Mouse (Mus musculus): Measurements from ENCODE around the gene Atp6v0b.

Atp6v0b gene

DNA sequence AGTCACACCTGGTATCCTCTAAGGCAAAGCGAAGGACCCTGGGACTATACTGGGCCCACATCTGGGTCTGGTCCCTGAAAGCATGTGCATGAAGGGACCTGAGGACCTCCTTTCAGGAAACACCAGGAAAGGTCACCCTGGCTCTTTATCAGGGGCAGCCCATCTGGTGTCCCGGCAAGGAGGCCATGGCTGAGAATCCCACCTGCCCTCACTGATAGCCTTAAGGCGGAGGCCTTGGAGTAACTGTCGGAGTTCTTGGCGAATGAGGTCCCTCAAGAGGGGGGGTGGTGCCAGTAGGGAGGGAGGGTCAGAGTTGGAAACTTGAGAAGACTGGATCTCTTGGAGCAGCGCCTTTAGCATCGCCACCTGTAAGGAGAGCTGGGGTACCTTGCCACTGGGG, 15.3 kb downstream of the Atp6v0b start:
- DNase-seq (ENCODE audit: low spot score in 2 of 2), result no peak

DNA sequence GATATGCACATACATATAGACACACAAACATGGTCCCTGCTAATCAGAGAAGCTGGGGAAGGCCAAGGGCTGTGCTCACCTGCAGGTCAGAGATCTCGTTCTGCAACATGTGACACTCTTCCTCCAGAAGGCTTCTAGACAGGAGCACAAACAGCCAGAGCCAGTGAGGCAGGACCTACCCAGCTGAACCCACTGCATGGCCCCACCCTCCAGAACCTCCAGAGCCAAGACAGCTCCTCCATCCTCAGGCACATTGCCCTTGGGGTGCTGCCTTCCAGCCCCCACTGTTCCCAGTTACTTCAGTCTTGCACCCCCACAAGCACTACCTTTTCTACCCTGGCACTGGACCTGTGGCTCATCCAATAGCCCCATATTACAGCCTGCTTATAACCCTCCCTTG, 16.7 kb downstream of the Atp6v0b start:
- no peak for DNase-seq (ENCODE audit: low spot score in 2 of 2)

DNA sequence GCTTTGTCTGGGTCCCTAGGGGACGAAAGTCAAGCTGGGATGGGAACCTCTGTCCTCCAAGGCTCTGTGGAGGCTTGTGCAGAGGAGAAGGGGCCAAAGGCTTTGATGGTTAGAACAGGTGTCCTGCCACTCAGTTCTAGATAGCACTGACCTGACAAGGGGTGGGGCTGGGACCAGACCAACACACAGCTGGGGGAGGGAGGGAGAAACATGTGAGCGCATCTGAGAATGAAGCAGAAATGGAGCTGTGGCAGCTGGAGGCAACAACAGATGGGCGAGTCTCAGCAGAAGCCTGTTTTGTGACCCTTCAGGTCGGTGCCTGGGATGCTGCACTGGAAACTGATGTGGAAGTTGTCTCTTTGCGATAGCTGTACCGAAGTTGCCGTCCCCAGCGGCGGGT, 17.8 kb downstream of the Atp6v0b start:
- no peak for DNase-seq (ENCODE audit: low spot score in 2 of 2)

DNA sequence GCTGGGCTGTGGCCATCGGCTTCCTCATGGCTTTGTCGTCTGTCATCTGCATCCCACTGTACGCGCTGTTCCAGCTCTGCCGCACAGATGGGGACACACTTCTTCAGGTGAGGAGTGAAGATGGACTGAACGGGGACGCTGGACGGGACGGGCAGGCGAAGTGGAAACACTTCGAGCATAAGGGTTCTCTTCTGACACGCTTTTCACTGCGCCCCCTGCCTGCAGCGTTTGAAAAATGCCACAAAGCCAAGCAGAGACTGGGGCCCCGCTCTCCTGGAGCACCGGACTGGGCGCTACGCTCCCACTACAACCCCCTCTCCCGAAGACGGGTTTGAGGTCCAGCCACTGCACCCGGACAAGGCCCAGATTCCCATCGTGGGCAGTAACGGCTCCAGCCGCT, 19.3 kb downstream of the Atp6v0b start:
- DNase-seq (ENCODE audit: low spot score in 2 of 2), result peak in 1 of 2 experiments; percentile 28

DNA sequence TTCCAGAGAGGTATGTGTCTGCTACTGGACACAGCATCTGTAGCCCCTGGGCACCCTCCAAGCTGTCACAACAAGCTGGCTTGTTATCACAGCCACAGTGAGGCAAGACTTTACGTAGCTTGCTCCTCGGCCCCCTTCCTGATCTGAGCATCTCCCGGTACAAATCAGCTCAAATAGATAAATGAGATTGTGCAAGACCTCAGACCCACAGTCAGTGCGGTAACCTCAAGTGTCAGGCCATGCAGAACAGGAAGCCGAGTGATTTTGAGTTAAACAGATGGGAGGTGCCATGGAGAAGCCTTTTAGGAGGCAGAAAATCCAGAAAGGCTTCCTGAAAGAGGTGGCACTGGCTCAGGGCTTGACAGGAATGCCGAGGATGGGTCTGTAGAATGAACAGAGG, 20.1 kb downstream of the Atp6v0b start:
- no peak for DNase-seq (ENCODE audit: low spot score in 2 of 2)

DNA sequence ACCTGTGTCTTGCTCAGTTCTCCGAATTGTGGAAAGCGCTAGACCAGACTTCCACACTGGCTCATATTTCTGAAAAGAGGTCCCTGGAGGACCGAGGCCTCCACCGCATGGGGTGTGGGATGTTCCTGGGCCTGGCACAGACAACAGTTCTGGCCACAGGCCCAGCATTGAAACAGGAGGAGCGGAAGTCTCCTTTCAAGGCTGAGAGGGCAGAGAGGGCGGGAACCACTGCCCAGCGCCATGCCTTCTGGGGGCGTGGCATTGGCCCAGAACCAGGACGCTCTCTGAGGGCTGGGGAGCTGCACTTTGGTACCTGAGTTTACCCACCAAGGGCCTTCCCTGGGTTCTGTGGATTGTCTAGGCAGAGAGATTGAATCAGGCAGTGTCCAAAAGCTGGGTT, 21.1 kb downstream of the Atp6v0b start:
- peak in 1 of 2 experiments; percentile 46 for DNase-seq (ENCODE audit: low spot score in 2 of 2)

DNA sequence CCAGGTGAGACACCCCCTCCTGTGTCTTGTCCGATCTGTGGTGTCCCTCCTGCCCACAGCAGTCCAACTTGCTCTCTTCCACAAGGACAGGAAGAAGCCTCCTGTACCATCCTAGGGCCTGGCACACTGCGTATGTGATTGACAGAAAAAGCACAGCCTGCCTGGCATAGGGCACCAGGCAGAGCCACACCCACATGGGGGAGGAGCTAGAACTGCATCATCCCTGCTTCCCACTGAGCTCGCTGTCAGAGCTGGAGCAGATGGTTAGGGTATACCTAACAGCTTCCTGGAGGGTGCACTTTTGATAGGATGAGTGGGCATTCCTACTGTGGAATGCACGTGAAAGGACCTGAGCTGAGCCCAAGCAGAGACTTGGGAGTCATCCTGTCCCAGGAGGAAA, 24.3 kb downstream of the Atp6v0b start:
- DNase-seq (ENCODE audit: low spot score in 2 of 2), result no peak

DNA sequence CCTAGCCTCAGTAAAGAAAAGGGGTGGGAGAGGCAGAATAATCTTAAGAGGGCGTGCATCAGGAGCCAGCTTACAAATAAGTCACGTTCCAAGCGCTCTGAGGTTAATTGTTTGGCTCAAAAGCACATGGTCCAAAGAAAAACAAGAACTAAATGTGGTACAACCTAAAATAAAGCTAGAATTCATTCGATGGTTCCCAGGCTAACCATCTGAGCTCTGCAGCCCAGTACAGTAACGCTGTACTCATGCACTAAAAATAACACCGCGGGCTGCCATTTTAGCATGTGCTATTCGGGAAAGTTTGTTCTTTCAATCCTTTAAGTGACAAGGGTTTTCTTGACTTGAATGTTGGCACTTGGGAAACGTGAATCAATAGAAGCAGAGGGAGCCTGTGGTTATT, 26.6 kb downstream of the Atp6v0b start:
- no peak for DNase-seq (ENCODE audit: low spot score in 2 of 2)

DNA sequence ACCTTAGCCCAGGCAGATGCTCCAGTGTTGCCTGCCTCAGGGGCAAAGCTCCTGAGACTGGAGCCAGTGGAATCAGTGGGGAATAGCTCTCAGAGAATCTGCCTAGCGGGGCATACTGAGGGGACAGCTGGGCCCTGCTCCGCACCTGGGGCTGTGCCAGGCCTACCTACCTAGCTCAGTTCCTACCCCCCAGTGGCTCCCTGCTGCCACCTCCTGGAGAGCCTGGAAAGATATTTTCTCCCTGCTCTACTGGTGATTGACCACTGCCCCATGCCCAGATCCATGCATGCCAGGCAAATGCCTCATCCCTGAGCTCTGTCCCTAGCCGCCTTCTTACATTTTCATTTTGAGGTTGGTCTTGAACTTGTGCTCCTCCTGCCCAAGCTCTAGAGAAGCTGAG, 28.3 kb downstream of the Atp6v0b start:
- DNase-seq (ENCODE audit: low spot score in 2 of 2), result peak; percentile 43 to 59

DNA sequence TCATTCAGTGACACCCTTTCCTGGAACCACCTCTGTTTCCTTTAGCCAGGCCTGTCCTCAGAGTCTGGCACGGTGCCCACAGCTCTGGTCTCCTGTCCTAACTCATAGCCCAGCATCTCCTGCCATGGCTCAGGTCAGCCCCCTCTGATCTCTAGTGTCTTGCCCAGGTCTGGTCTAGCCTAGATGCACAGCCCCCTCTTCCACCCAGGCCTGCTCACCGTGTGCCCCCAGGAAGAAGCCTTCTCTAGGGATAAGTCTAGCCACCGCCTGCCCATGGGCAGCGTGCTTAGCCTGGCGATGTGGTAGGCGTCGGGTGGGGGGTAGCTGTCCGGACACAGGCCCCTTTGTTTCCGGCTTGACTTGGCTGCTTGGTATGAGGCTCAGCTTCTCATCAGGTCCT, 32.0 kb downstream of the Atp6v0b start:
- no peak for DNase-seq (ENCODE audit: low spot score in 2 of 2)

DNA sequence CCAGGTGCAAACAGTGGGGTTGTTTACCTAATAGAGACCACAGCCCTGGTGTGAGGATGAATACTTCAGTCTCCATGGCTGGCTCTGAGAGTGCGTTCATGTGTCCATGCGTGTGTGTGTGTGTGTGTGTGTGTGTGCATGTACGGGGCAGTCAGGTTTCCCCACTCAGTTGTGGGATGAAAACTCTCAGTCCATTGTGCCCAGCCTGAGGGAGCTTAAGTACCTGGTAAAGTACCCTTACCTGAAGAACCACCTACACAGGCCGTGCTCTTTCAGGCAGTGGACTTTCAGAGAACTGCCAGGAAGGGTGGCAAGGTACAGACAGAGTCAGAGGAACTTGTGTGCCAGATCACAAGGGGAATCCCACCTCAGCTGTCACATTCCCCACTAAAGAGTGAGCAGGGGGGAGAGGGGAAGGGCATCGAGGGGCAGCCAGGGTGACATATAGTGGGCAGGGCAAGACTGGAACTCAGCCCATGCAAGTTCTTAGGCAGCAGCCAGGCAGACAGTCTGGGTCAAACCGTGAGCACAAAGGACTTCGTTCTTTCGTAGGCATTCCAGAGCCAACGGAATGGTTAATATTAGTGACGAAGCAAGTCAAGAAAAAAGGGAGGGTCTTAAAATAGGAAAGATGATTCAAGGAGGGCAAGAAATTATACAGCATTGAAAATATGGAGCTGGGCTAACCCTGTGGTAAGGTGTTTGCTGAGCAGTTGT, 34.8 kb downstream of the Atp6v0b start:
- DNase-seq (ENCODE audit: low spot score in 2 of 2), result no peak

DNA sequence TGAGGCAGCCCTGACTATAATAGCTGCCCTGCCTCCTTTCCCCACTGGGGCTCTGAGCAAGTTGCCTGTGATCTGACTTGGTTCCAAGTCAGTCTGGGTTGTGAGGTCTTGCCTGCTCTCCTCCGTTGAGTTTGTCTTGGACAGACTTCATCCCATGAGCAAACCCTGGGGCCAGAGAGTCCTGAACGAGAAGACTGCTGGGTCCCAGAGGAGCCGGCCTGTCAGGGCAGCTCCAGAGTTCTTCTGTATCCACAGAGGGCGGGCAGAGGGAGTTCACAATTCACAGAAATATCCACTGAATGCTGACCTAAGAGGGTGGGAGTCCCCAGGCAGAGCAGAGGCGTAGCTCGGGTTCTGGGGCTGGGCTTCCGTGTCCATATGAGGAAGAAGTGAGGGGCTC, 36.3 kb downstream of the Atp6v0b start:
- DNase-seq (ENCODE audit: low spot score in 2 of 2), result no peak

DNA sequence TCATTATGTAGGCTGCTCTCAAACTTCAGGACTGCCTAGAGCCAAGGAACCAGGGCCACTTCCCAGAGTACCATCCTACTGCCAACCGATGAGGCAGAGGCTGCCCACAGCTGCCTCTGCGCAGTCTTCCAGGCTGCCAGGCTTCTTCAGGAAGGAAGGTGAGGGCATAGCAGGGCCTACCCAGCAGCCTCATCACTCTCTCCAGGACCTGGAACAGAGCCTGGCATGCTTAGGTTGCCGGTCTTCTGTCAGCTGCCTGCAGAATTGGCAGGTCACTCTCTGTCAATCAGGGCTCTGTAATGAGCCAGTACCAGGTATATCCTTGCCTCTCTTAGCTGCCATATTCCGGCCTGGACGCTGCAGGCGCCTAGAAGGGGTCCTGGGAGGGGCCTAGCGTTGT, 37.0 kb downstream of the Atp6v0b start:
- no peak for DNase-seq (ENCODE audit: low spot score in 2 of 2)

DNA sequence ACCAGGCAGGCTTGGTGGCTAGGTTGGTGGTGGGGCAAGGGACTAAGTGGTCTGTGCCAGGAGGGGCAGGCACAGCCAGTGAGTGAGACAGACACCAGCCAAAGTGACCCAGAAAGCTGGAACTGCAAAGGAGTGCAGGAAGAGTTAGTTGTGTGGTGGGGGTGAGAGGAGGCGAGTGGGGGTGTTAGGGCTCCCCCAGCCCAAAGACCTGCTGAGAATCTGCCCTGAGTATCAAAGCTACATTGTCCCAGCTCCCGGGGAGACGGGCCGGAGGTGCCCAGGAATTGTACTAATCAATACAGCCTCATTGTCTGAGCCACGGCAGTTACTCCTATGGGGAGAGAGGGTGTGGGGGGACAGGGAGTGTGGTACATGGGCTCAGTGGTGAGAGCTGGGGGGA, 37.6 kb downstream of the Atp6v0b start:
- DNase-seq (ENCODE audit: low spot score in 2 of 2), result no peak

DNA sequence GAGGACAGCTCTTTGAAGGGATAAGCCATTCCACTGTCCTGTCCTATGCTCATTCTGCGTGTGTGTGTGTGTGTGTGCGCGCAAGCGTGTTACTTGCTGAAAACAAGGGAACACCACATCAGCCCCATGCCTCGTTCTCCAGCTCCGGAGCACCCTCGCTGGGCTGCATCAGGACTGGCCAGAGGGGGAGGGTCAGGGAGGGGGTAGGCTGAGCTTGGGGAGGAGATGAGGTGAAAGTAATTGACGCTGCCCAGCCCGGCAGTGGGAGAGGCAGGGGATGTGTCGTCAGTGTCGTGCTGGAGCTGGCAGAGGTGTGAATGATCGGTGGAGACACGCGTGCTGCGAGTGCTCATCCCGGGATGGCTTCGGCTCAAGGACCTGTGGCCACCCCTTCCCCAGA, 38.1 kb downstream of the Atp6v0b start:
- DNase-seq (ENCODE audit: low spot score in 2 of 2), result no peak

DNA sequence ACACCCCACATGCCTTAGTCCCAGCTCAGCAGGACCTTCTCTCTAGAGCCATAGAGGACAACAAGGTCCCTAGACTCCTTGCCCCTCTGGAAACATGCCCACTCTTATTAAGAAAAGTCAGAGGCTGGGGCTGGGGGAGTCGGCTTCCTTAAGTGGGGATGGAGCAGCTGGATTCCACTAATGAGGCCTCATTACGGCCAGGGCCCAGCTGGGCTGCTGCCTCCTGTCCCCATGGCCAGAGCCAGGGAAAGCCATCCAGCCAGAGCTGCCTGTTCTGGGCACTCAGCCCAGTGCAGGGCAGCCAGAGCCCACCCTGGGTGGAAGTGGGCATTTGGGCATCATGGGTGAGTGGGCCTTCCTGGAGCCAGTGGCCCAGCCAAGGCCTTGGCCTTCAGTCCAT, 40.1 kb downstream of the Atp6v0b start:
- no peak for DNase-seq (ENCODE audit: low spot score in 2 of 2)

DNA sequence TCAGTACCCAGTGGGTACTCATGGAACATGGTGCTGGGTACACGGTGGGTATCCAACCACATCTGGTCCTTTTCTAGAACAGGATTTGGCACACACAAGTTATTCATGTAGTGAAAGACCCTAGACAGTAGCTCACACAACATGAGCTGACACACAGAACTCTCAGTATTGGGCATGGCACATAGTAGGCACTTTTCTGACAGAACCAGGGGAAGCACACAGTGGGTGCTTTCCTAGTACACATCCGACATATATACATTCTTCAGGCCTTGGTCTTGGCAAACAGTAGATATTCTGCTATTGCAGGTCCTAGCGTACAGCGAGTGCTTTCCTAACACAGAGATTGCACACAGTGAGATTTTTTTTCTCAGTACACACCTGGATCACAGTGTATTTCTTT, 40.9 kb downstream of the Atp6v0b start:
- no peak for DNase-seq (ENCODE audit: low spot score in 2 of 2)

DNA sequence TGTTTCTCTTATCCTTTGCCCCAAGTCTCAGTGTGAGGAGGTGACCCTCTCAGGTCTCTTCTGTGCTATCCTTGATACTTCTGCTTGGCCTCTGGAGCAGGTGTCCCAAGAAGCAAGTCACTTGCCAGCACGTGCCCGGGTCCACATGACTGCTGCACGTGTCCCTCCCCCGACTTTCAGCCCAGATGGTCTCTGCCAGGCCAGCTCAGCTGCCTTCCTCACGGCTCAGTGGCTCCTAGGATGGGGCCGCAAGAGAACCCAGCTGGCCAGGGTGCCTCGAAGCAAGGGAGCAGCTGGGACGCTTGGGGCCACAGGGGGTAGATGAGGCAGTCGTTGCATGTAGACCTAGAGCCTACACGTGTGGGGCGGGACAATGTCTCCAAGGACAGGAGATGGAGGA, 41.8 kb downstream of the Atp6v0b start:
- DNase-seq (ENCODE audit: low spot score in 2 of 2), result no peak

DNA sequence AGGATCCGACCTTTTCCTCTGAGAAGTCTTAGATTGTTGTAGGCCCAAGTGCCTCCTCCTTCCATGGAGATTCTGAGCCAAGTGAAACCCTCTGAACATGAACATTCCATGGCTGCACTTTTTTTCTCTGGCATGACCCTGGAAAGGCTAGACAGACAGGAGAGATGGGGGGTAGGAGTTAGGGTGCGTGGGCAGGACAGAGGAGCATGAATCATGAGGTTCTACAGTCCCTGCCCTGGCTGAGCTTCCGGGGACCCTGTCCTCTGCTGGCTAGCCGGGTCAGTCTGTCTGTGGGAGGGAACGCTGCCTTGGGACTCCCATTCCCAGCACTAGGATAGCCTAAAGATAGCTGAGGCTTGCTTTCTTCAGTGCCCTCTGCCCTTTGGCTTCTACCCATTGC, 42.7 kb downstream of the Atp6v0b start:
- no peak for DNase-seq (ENCODE audit: low spot score in 2 of 2)

DNA sequence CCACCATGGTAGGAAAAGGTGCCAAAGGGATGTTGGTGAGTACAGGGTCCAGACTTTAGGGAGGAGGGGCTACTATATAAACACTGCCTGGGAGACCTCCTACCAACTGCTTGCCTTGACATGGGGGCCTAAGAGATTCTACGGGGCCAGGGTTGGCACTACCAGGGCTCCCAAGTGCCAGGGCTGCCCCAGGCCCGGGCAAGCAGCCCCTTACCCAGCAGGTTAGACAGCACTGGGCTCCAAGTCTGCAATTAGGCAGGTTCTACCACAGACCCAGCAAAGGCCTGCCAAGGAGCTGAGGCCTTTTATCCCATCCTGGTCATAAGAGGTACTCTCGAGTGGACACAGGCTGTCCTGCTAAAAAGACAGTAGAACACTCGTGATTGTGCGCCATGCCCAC, 44.0 kb downstream of the Atp6v0b start:
- no peak for DNase-seq (ENCODE audit: low spot score in 2 of 2)

DNA sequence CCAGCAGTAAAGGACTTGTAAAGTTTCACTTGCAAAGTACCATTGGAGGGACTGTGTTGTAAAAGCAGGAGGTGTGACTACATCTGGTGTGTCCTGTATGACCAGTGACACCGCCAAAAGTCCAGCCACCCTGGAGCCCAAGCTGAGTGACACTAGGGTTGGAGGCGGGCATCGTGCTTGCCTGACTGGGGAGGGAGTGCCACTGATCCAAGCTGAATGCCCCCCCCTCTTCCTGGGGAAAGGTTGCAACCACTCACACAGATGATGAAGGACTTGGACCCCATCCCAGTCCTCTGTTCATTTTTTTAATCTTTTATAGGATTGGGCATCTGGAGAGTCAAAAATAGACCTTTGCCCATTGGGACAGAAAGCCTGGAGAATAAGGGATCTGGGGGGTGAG, 45.6 kb downstream of the Atp6v0b start:
- peak in 1 of 2 experiments; percentile 46 for DNase-seq (ENCODE audit: low spot score in 2 of 2)

DNA sequence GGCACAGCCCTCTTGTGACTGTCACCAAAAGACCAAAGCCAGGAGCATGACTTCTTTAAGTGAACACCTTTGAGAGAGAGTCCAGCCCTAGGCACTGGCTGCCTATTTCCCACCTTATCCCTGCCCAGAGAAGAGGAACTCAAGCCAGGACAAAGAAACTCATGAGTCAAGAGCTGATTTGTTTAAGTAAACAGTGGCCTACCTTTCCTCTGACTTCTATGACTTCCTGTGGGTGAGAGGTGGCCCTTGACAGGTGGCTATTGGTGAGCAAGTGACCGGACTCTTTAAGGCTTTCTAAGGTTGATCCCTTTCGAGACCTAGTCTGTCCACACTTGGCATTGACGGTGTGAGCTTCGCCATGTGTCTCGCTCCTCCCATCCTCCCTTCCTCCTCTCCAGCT, 46.3 kb downstream of the Atp6v0b start:
- peak in 1 of 2 experiments; percentile 35 for DNase-seq (ENCODE audit: low spot score in 2 of 2)

DNA sequence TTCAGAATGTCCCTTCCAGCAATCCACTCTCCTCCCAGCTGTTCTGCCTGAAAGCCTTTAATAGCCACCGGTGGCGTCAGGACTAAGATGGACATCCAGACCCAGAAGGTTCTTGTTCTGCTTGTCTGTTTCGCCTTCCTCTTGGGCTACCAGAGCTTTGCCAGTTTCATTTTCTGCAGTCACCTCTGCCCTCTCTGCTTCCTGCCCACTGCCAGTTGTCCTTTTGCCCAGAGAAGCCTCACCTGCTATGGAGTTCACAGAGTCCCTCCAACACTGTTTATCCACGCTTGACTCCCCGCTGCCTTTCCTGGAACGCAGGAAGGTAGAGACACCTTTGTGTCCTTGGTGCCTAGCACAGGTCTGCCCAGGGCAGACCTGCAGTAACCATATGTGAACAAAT, 47.8 kb downstream of the Atp6v0b start:
- DNase-seq (ENCODE audit: low spot score in 2 of 2), result no peak

DNA sequence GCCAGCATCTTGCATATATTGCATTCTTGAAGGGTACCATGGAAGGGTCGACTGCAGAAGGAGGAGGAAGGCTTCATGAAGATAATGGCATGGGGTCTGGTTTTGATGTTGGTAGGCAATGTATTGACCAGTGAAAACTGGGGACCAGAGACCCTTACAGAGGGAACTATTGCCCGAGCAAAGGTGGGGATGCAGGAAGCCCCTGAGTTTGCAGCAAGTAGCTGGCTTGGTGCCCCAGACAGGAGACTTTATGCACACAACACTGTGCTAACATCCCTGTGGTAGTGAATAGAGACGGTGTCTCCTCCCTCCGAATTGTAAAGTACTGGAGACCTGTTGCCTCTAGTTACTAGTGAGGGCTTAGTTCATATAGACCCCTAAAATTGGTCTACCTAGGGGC, 49.9 kb downstream of the Atp6v0b start:
- DNase-seq (ENCODE audit: low spot score in 2 of 2), result no peak
